Mouse (Mus musculus): ENCODE data around the gene Tjp3.

Gene Tjp3

GRCm38 (mm10) chr10:81266211-81267105, 24.9 kb downstream of the Tjp3 start, which contains the start of the genes Mrpl54 and Apba3:
Mrpl54 (minus strand) TSS chr10:81266934.
Apba3 (plus strand) TSS chr10:81266960.
- peak; percentile 96 for DNase-seq

- no peak for DNase-seq
These were observed 25.8 kb downstream of the Tjp3 start for GRCm38 (mm10) chr10:81265540-81265939.

GRCm38 (mm10) chr10:81261025-81261424, 30.4 kb downstream of the Tjp3 start:
- DNase-seq: no peak

- no peak for DNase-seq
These were observed 32.0 kb downstream of the Tjp3 start for GRCm38 (mm10) chr10:81259225-81259884.

- peak; percentile 55 for DNase-seq
These were observed 34.0 kb downstream of the Tjp3 start for GRCm38 (mm10) chr10:81257158-81258039.

GRCm38 (mm10) chr10:81254886-81255285, 36.5 kb downstream of the Tjp3 start:
- DNase-seq: no peak

GRCm38 (mm10) chr10:81252424-81253419, 38.7 kb downstream of the Tjp3 start, which contains the start of gene Matk:
Matk (plus strand) TSS chr10:81252935.
- DNase-seq: peak; percentile 90

GRCm38 (mm10) chr10:81249442-81249841, 41.9 kb downstream of the Tjp3 start:
- no peak for DNase-seq

GRCm38 (mm10) chr10:81247804-81248203, 43.6 kb downstream of the Tjp3 start:
- no peak for DNase-seq

GRCm38 (mm10) chr10:81245166-81245565, 46.2 kb downstream of the Tjp3 start:
- DNase-seq: no peak

- DNase-seq: peak; percentile 65
These were observed 46.8 kb downstream of the Tjp3 start for GRCm38 (mm10) chr10:81244595-81244994.

- no peak for DNase-seq
These were observed 47.2 kb downstream of the Tjp3 start for GRCm38 (mm10) chr10:81244146-81244545.

GRCm38 (mm10) chr10:81242021-81242420, 49.4 kb downstream of the Tjp3 start:
- no peak for DNase-seq

- no peak for DNase-seq
These were observed 50.5 kb downstream of the Tjp3 start for GRCm38 (mm10) chr10:81240876-81241275.

- no peak for DNase-seq
These were observed 52.8 kb downstream of the Tjp3 start for GRCm38 (mm10) chr10:81238618-81239017.

- DNase-seq: no peak
These were observed 54.7 kb downstream of the Tjp3 start for GRCm38 (mm10) chr10:81236471-81237268.

- DNase-seq: no peak
These were observed 57.2 kb downstream of the Tjp3 start for GRCm38 (mm10) chr10:81234206-81234605.

- DNase-seq: no peak
These were observed 58.2 kb downstream of the Tjp3 start for GRCm38 (mm10) chr10:81233226-81233585.

GRCm38 (mm10) chr10:81232580-81233225, 58.7 kb downstream of the Tjp3 start, which contains the start of gene Zfr2:
Zfr2 (plus strand) TSS chr10:81233155.
- peak; percentile 94 for DNase-seq

GRCm38 (mm10) chr10:81231436-81231835, 59.9 kb downstream of the Tjp3 start:
- DNase-seq: no peak

All from layer of hippocampus, adult 9-11 months (tissue).